Mouse (Mus musculus) neural tube, embryonic 11.5 days (tissue): ENCODE results near the gene Il21r. TPM values are rescaled to one million over a fixed set of nuclear protein-coding genes. Genes with fewer than 3 reads are reported as not detected.

ENCODE experiments used
- ATAC-seq: fragments of 200-750 bp; cut with Nextera tagmentation; 2 replicates; pipeline ENCODE4 v1.8.0; 2017; ENCODE audit warnings: moderate number of reproducible peaks, mild to moderate bottlenecking, moderate TSS enrichment, moderate library complexity; ENCODE audit not compliant: insufficient read depth, low FRiP score, low TSS enrichment
- DNase-seq: peaks from one replicate; pipeline ENCODE4 v3.0.0-alpha.2; 2015; ENCODE audit warnings: low spot score
- H3K27ac ChIP-seq: fragments of 300-500 bp; sonication (generic); 2 replicates; pipeline ENCODE4 v1.5.1; 2014; ENCODE audit warnings: low read depth, mild to moderate bottlenecking, low read length
- H3K27me3 ChIP-seq: fragments of 300-500 bp; sonication (generic); 2 replicates; pipeline ENCODE4 v1.6.1; 2014; ENCODE audit warnings: mild to moderate bottlenecking, low read length, mixed read lengths; ENCODE audit not compliant: control insufficient read depth, insufficient read depth
- H3K36me3 ChIP-seq: fragments of 300-500 bp; sonication (generic); 2 replicates; pipeline ENCODE4 v1.6.1; 2014; ENCODE audit warnings: mild to moderate bottlenecking, low read length, moderate library complexity, mixed read lengths; ENCODE audit not compliant: control insufficient read depth, insufficient read depth
- H3K4me1 ChIP-seq: fragments of 300-500 bp; sonication (generic); 2 replicates; pipeline ENCODE4 v1.6.1; 2014; ENCODE audit warnings: low read length, mixed read lengths; ENCODE audit not compliant: control insufficient read depth, insufficient read depth
- H3K4me2 ChIP-seq: fragments of 300-500 bp; sonication (generic); 2 replicates; pipeline ENCODE4 v1.6.1; 2014; ENCODE audit warnings: low read depth, mild to moderate bottlenecking, moderate library complexity
- H3K4me3 ChIP-seq: fragments of 300-500 bp; sonication (generic); 2 replicates; pipeline ENCODE4 v1.5.1; 2014; ENCODE audit warnings: low read depth, low read length
- H3K9ac ChIP-seq: fragments of 300-500 bp; sonication (generic); 2 replicates; pipeline ENCODE4 v1.6.1; 2014; ENCODE audit warnings: mild to moderate bottlenecking, low read length
- H3K9me3 ChIP-seq: fragments of 300-500 bp; sonication (generic); 2 replicates; pipeline ENCODE4 v1.6.1; 2016; ENCODE audit warnings: low read length; ENCODE audit not compliant: control insufficient read depth
- WGBS: fragments of 180-500 bp; shearing (Covaris S2); extraction: QIAGEN DNeasy Blood & Tissue Kit; methylation state at CpG from one replicate; pipeline ENCODE4 v1.1.7; 2014; 5-methylcytosine and 5-hydroxymethylcytosine counted together
- polyA plus RNA-seq: library from polyadenylated mRNA; unstranded; fragments of >200 nt; fragmentation: Nextera tagmentation; extraction: Ambion mirVana; gene quantifications from 2 replicates; pipeline ENCODE4 v1.2.1, GENCODE M21; 2014

The Il21r gene
- polyA plus RNA-seq, 1 experiment from 2014 or later, result 0.25 TPM

DNA sequence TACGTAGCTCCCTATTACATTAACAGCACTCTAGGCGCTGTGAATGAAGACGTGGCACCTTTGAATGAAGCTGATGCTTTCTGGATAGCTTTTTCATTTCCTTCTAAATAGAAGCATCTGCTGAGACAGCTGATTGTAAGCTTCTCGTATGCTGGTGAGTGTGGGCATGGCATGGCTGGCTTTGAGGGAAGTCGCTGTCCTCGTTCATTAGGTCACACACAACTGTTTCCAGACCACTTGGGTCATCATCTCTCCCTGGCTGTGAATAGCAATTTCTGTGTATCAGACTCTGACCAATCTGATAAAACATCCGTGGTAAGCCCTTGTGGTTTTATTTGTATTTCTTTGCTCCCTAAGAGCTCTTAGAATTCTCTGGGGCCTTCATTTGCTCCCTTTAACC lies 14.8 kb downstream of the Il21r start:
- ATAC-seq, result no peak
- 90% methylated on average over 7 of the region's 7 CpGs for WGBS

DNA sequence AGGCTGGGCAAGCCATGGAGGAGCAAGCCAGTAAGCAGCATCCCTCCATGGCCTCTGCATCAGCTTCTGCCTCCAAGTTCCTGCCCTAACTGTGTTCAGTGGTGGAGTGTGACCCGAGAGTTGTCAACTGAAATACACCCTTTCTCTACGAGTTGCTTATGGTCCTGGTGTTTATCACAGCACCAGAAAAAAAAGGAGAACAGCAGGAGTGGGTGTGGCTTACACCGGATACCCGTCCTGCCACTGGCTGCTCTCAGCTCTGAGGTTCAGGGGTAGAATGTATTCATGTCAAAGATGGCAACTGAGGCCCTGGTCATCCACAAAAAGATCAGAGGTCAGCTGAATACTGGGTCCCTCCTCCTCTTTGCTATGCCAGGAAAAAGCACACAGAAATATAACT lies 16.8 kb downstream of the Il21r start:
- DNase-seq (no peak), ATAC-seq (no peak)
- Histone ChIP-seq H3K4me3 (no peak overlapping the region), H3K36me3 (no peaks in the 10 kb centered on the region), H3K27me3 (no peaks in the 10 kb centered on the region), H3K27ac (no peak overlapping the region), H3K4me2 (no peak overlapping the region), H3K9me3 (no peaks in the 10 kb centered on the region), H3K9ac (no peak overlapping the region), H3K4me1 (no peaks in the 10 kb centered on the region; the same call in 1 of the 2 replicates)
- WGBS, result 85% methylated on average over 4 of the region's 4 CpGs

More for the DNA sequence above, 14.8 kb downstream of the Il21r start:
- no peak for DNase-seq
- no peak overlapping the region for H3K4me2 ChIP-seq
- H3K4me1 ChIP-seq, result no peaks in the 10 kb centered on the region; the same call in 1 of the 2 replicates
- H3K9me3 ChIP-seq, result no peaks in the 10 kb centered on the region
- H3K27me3 ChIP-seq, result no peaks in the 10 kb centered on the region
- H3K9ac ChIP-seq, result no peak overlapping the region
- H3K27ac ChIP-seq, result no peak overlapping the region
- no peak overlapping the region for H3K4me3 ChIP-seq
- no peaks in the 10 kb centered on the region for H3K36me3 ChIP-seq

DNA sequence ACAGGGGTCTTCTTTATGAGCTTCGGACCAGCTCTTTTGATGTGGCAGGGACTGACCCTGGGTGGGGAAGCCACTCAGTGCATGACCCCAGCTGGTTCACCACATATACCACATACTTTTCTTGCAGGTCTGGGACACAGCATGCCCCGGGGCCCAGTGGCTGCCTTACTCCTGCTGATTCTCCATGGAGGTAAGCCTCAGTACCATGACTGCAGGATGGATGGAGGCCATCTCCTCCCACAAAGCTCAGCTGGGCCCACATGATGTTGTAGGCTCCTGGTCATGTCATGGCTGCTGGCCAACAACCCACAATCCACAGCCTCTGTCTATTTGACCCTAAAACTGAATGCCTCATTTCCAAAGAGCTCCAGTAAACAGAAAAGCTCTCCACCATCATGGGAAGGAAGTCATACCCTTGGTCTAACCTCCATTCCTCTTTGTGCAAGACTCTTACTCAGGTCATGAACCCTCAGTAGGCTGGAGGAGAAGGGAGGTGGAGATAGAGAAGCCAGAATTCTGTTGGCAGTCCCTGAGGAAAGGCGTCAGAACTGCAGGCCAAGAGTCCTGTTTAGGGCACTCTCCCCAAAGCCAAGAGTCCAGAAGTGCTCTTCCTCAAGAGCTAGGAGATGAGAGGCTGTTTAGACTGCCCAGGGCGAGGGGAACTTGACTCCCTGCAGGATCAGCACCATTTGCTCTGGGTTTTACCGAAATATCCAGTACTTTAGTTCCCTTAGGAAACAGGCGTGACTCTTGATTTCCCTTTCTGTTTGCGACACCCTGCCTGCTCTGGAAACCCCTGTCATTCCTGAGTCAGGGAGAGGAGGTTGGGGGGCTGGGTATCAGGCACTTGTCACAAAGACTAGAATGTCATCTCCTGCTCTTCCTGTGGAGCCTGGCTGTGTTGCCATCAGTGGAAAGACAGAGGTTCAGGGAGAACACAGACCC lies 19.8 kb downstream of the Il21r start:
- Histone ChIP-seq H3K27ac (no peak overlapping the region), H3K4me2 (no peak overlapping the region), H3K4me3 (no peak overlapping the region), H3K4me1 (no peaks in the 10 kb centered on the region; the same call in 1 of the 2 replicates), H3K9me3 (no peaks in the 10 kb centered on the region), H3K27me3 (no peaks in the 10 kb centered on the region), H3K9ac (no peak overlapping the region), H3K36me3 (no peaks in the 10 kb centered on the region)
- WGBS, result 68% methylated on average over 7 of the region's 7 CpGs
- no peak for DNase-seq
- no peak for ATAC-seq

DNA sequence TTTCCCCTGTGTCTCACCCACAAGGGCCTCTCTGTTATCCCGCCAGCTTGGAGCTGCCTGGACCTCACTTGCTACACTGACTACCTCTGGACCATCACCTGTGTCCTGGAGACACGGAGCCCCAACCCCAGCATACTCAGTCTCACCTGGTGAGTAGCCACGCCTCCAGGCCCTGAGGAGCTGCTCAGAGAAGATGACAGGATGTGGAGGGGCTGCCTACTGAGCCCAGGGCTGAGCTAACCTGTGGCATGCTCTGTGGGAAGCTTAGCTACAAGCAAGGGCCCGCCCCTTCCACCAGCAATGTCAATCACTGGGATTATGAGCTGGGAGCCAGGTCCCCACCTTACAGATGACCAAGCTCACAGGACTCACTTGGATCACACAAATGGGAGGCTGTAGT lies 22.0 kb downstream of the Il21r start:
- Histone ChIP-seq H3K27ac (no peak overlapping the region), H3K27me3 (no peaks in the 10 kb centered on the region), H3K4me1 (no peaks in the 10 kb centered on the region; the same call in 1 of the 2 replicates), H3K4me3 (no peak overlapping the region), H3K9ac (no peak overlapping the region), H3K9me3 (no peaks in the 10 kb centered on the region), H3K4me2 (no peak overlapping the region), H3K36me3 (no peaks in the 10 kb centered on the region)
- WGBS, result 63% methylated on average over 4 of the region's 4 CpGs
- ATAC-seq, result no peak
- no peak for DNase-seq

DNA sequence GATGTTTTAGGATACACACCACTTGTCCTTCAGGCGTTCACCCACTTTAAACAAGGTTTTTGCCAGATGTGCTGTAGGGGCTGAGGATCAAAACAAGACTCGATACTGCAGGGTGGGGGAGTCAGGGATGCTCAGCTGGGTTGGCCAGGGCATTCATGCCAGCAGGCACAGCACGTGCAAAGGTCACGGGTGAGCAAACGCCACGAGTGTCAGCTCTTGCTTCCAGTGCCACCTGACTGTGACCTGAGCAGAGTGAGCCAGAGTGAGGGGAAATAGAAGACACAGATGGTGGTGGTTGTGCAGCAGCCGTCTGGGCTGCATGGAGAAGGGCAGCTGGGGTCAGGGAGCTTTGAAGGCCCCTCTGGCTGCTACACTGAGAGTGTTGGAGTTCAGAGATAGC lies 22.6 kb downstream of the Il21r start:
- WGBS, result 53% methylated on average over 7 of the region's 7 CpGs
- Histone ChIP-seq H3K27ac (no peak overlapping the region), H3K4me1 (no peaks in the 10 kb centered on the region; the same call in 1 of the 2 replicates), H3K27me3 (no peaks in the 10 kb centered on the region), H3K4me2 (no peak overlapping the region), H3K4me3 (no peak overlapping the region), H3K36me3 (no peaks in the 10 kb centered on the region), H3K9ac (no peak overlapping the region), H3K9me3 (no peaks in the 10 kb centered on the region)
- DNase-seq (no peak), ATAC-seq (no peak)

DNA sequence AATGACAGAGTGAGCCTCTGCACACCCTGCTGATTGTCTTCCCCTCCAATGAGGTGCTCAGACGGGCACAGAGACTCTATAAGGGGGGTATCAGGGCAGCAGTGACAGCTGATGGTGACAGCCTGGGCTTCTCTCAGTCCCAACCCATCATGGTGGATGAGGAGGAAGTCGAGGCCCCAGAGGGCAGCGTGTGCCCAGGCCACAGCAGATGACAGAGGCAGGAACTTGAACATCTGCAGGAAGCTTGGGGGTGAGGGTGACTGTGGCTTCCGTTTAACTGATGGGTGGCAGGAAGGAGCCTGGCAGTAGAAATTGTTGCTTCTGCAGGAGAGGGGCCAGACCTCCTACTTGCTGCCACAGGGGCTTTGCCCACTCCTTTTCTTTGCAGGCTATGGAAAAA lies 27.1 kb downstream of the Il21r start:
- H3K9me3 ChIP-seq, result no peaks in the 10 kb centered on the region
- WGBS, result 63% methylated on average over 4 of the region's 4 CpGs
- no peak for ATAC-seq

DNA sequence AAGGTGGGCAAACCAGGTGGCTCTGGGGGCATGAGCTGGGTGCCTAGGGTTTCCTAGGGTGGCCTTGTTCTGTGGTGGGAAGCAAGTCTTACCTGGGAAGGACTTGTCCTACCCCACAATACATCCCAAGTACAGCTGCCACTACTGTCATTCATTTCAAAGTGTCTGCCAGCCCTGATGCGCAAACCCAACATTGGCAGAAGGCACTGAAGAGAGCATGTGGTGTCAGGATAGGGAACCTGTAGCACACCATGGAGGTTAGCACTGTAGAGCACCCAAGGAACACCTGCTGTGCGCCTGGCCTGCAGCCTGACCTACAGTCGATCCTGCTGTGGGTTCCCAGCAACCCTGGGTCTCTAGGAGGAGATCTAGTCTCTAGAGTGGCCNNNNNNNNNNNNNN lies 27.8 kb downstream of the Il21r start:
- H3K27me3 ChIP-seq, result no peaks in the 10 kb centered on the region
- WGBS, result 86% methylated on average over 3 of the region's 3 CpGs
- no peaks in the 10 kb centered on the region for H3K36me3 ChIP-seq
- H3K9ac ChIP-seq, result no peak overlapping the region
- no peak overlapping the region for H3K4me2 ChIP-seq
- H3K4me3 ChIP-seq, result no peak overlapping the region
- no peak overlapping the region for H3K27ac ChIP-seq
- H3K9me3 ChIP-seq, result no peaks in the 10 kb centered on the region
- H3K4me1 ChIP-seq, result no peaks in the 10 kb centered on the region
- DNase-seq (no peak), ATAC-seq (no peak)

More for the DNA sequence above, 27.1 kb downstream of the Il21r start:
- Histone ChIP-seq H3K27ac (no peak overlapping the region), H3K4me2 (no peak overlapping the region), H3K4me1 (no peaks in the 10 kb centered on the region), H3K9ac (no peak overlapping the region), H3K27me3 (no peaks in the 10 kb centered on the region), H3K4me3 (no peak overlapping the region), H3K36me3 (no peaks in the 10 kb centered on the region)
- DNase-seq, result no peak

DNA sequence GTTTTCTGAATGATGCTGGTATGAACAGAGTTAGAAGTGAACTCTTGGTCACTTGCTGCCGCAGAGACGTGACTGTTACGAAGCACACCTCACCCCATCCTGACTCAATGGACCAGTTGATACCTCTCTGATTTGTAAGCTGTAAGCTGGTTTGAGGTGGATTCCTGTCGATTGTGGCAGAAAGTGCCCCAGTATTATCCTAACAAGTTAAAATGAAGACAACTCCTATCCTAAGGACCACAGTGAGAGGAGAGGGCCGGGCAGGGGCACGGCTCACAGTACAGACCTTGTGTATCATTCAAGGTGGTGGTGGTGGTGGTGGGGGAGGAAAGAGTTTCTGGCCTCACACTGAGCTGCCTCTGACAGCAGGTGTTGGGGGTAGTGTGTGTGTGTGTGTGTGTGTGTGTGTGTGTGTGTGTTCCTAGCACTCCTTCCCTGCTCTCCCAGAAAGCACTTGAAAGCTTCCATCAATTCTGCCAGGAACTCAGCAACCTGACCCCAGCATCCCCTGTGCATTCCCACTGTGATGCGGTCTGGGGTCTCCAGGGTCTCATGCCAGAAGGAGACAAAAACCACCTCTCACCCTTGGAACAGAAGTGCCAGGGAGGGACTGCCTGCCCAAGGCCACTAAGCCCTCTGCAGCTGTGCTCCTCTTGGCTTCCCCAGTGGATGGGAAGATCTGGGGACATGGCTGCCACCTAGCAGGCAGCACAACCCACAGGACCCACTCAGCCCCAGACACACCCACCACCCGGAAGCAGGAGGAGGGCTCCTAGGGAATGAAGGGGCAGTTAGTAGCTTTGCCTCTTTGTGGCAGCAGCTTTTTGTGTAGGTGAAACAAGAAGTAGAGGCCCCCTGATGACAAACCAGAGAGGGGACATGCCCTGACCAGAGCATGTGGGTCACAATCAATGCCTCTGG lies 34.3 kb downstream of the Il21r start:
- Histone ChIP-seq H3K27ac (no peak overlapping the region), H3K4me1 (no peaks in the 10 kb centered on the region), H3K4me3 (no peak overlapping the region), H3K27me3 (no peaks in the 10 kb centered on the region), H3K9me3 (no peaks in the 10 kb centered on the region), H3K9ac (no peak overlapping the region), H3K36me3 (peaks cover 16% of the 10 kb centered on the region; the same call in 1 of the 2 replicates), H3K4me2 (no peak overlapping the region)
- ATAC-seq (no peak), DNase-seq (no peak)
- WGBS, result 90% methylated on average over 8 of the region's 8 CpGs
